Mouse (Mus musculus) erythroblast, adult 5-6 weeks (primary cell): ENCODE results near the gene Heatr6. TPM values are rescaled to one million over a fixed set of nuclear protein-coding genes. Genes with fewer than 3 reads are reported as not detected.

Source experiments
- ATAC-seq: replicated peaks from 2 replicates; pipeline ENCODE4 v1.8.0; 2016; ENCODE audit warnings: moderate number of reproducible peaks, mild to moderate bottlenecking, moderate TSS enrichment, inconsistent platforms; ENCODE audit not compliant: poor library complexity, low FRiP score, severe bottlenecking
- total RNA-seq, 2 experiments: library from RNA; stranded (forward) in 1 of 2; stranded (reverse) in 1 of 2; fragments of 150-400 nt in 1 of 2; fragments of 200-764, 138-1000 nt in 1 of 2; gene quantifications; 2 replicates each; pipeline versions ENCODE4 v1.2.3 to v1.2.4; 2015 to 2017; ENCODE audit warnings: low replicate concordance in 2 of 2

The Heatr6 gene
- total RNA-seq, 2 experiments from 2014 or later = 3.8 to 6.8 TPM

- ATAC-seq = no peak
These were observed 6.8 kb upstream of the Heatr6 start, which contains the start of gene Wfdc21 for GRCm38 (mm10) chr11:83746681-83747080. Wfdc21 (plus strand) TSS chr11:83746940.

GRCm38 (mm10) chr11:83747376-83748265 lies 5.9 kb upstream of the Heatr6 start:
- ATAC-seq = no peak

- no peak for ATAC-seq
These were observed 731 bp downstream of the Heatr6 start for GRCm38 (mm10) chr11:83754227-83754626.

- ATAC-seq = no peak
These were observed 13.8 kb downstream of the Heatr6 start for GRCm38 (mm10) chr11:83767306-83767705.

- ATAC-seq = no peak
These were observed 15.5 kb downstream of the Heatr6 start for GRCm38 (mm10) chr11:83768976-83769375.

- ATAC-seq = no peak
These were observed 17.5 kb downstream of the Heatr6 start for GRCm38 (mm10) chr11:83771014-83771413.

- no peak for ATAC-seq
These were observed 18.8 kb downstream of the Heatr6 start for GRCm38 (mm10) chr11:83772341-83772740.

- ATAC-seq = no peak
These were observed 20.2 kb downstream of the Heatr6 start for GRCm38 (mm10) chr11:83773691-83774090.

- ATAC-seq = no peak
These were observed 20.8 kb downstream of the Heatr6 start for GRCm38 (mm10) chr11:83774324-83774723.

- ATAC-seq = no peak
These were observed 23.3 kb downstream of the Heatr6 start for GRCm38 (mm10) chr11:83776798-83777197.

- ATAC-seq = no peak
These were observed 30.6 kb downstream of the Heatr6 start for GRCm38 (mm10) chr11:83783931-83784600.

- no peak for ATAC-seq
These were observed 31.2 kb downstream of the Heatr6 start for GRCm38 (mm10) chr11:83784661-83785060.

- peak; percentile 75 for ATAC-seq
These were observed 31.9 kb downstream of the Heatr6 start for GRCm38 (mm10) chr11:83785366-83785765.

GRCm38 (mm10) chr11:83786835-83787234 lies 33.3 kb downstream of the Heatr6 start:
- ATAC-seq = no peak

- ATAC-seq = no peak
These were observed 34.0 kb downstream of the Heatr6 start for GRCm38 (mm10) chr11:83787401-83788021.

GRCm38 (mm10) chr11:83788331-83788730 lies 34.8 kb downstream of the Heatr6 start:
- ATAC-seq = no peak

- no peak for ATAC-seq
These were observed 35.8 kb downstream of the Heatr6 start for GRCm38 (mm10) chr11:83789259-83789658.

GRCm38 (mm10) chr11:83791133-83791532 lies 37.6 kb downstream of the Heatr6 start:
- ATAC-seq = no peak

- no peak for ATAC-seq
These were observed 38.9 kb downstream of the Heatr6 start for GRCm38 (mm10) chr11:83792316-83792914.

- no peak for ATAC-seq
These were observed 39.8 kb downstream of the Heatr6 start for GRCm38 (mm10) chr11:83793264-83793663.
